Mouse (Mus musculus) heart, adult 2 months (tissue): ENCODE measurements around the gene Uckl1. TPM values are rescaled to one million over a fixed set of nuclear protein-coding genes. Genes with fewer than 3 reads are reported as not detected.

Experiments used
- DNase-seq, 2 experiments: peaks; one replicate each; pipeline ENCODE4 v3.0.0; 2021
- H3K27ac ChIP-seq: fragments of 200-600 bp; 2 replicates; pipeline ENCODE4 v1.8.1; 2022
- H3K27me3 ChIP-seq: fragments of 200-500 bp; 2 replicates; pipeline ENCODE4 v1.6.1; 2012; ENCODE audit warnings: mild to moderate bottlenecking, low read length, inconsistent platforms, mixed read lengths; ENCODE audit not compliant: control insufficient read depth, insufficient read depth
- H3K36me3 ChIP-seq: fragments of 200-500 bp; 2 replicates; pipeline ENCODE4 v1.6.1; 2012; ENCODE audit warnings: low read length, inconsistent platforms; ENCODE audit not compliant: control insufficient read depth, insufficient read depth
- H3K4me1 ChIP-seq: fragments of 200-500 bp; 2 replicates; pipeline ENCODE4 v1.6.1; 2011; ENCODE audit warnings: low read length; ENCODE audit not compliant: control insufficient read depth, insufficient read depth
- H3K4me3 ChIP-seq: fragments of 200-600 bp; 2 replicates; pipeline ENCODE4 v1.8.1; 2022
- H3K79me2 ChIP-seq: fragments of 200-500 bp; replicated peaks from 2 replicates; pipeline ENCODE4 v1.6.1; 2012; ENCODE audit warnings: mild to moderate bottlenecking, inconsistent platforms, low read length, moderate library complexity, mixed read lengths; ENCODE audit not compliant: control insufficient read depth, insufficient read depth
- H3K9ac ChIP-seq: fragments of 200-500 bp; 2 replicates; pipeline ENCODE4 v1.6.1; 2012; ENCODE audit warnings: low read depth, mild to moderate bottlenecking, control low read depth, inconsistent platforms, low read length, mixed read lengths
- CTCF ChIP-seq: fragments of 200-600 bp; IDR thresholded peaks from 2 replicates; pipeline ENCODE4 v1.8.1; 2022; ENCODE audit warnings: antibody characterized with exemption, mild to moderate bottlenecking, moderate library complexity
- EP300 ChIP-seq: fragments of 200-500 bp; IDR thresholded peaks from 2 replicates; pipeline ENCODE4 v1.6.1; 2011; ENCODE audit warnings: low read depth, low read length, control low read depth; ENCODE audit not compliant: insufficient read depth
- POLR2A ChIP-seq: fragments of 200-500 bp; IDR thresholded peaks from 2 replicates; pipeline ENCODE4 v1.6.1; 2011; ENCODE audit warnings: mild to moderate bottlenecking, low read depth, low read length, control low read depth; ENCODE audit not compliant: insufficient read depth
- WGBS: fragments of 180-500 bp; shearing (Covaris S2); methylation state at CpG from one replicate; pipeline ENCODE4 v1.1.7; 2018; 5-methylcytosine and 5-hydroxymethylcytosine counted together
- intact Hi-C: fragments of 180-260 bp; cut with DNase I; formaldehyde crosslinking; loops from one replicate; pipeline ENCODE4 v1.15.1; 2025
- polyA plus RNA-seq: library from polyadenylated mRNA; depleted of rRNA; stranded (reverse); fragments of >200 nt; gene quantifications from 2 replicates; pipeline ENCODE4 v1.2.3, GENCODE M21; 2012
- total RNA-seq, 2 experiments: library from RNA; stranded (reverse); gene quantifications; 2 replicates each; pipeline ENCODE4 v1.2.3; 2021

Gene Uckl1
- total and polyA plus RNA-seq, 3 experiments = 31.3 to 115 (median 32.5) TPM

- 71% methylated on average over 1 of the region's 1 CpGs for WGBS
- no peak overlapping the region for H3K9ac ChIP-seq
- H3K79me2 ChIP-seq = peaks cover 12% of the 10 kb centered on the region
- no peak overlapping the region for H3K27ac ChIP-seq
- no peaks in the 10 kb centered on the region for H3K27me3 ChIP-seq
- H3K36me3 ChIP-seq = peaks cover 8% of the 10 kb centered on the region
- TF ChIP-seq POLR2A (no peak), EP300 (no peak), CTCF (no peak)
- intact Hi-C loops = no loop called here
- H3K4me3 ChIP-seq = no peak overlapping the region
- H3K4me1 ChIP-seq = peaks cover 5% of the 10 kb centered on the region; the same call in 1 of the 2 replicates
- no peak for DNase-seq
These were observed 55.6 kb downstream of the Uckl1 start for GRCm38 (mm10) chr2:181529076-181529475.

- no peak overlapping the region for H3K27ac ChIP-seq
- H3K4me1 ChIP-seq = peaks cover 10% of the 10 kb centered on the region
- WGBS = 57% methylated on average over 5 of the region's 5 CpGs
- DNase-seq = no peak
- H3K4me3 ChIP-seq = no peak overlapping the region
- TF ChIP-seq EP300 (no peak), POLR2A (no peak), CTCF (no peak)
- peaks cover 10% of the 10 kb centered on the region for H3K79me2 ChIP-seq
- H3K36me3 ChIP-seq = peaks cover 22% of the 10 kb centered on the region
- intact Hi-C loops = no loop called here
- H3K27me3 ChIP-seq = no peaks in the 10 kb centered on the region
- H3K9ac ChIP-seq = no peak overlapping the region
These were observed 59.2 kb downstream of the Uckl1 start for GRCm38 (mm10) chr2:181525526-181525925.

GRCm38 (mm10) chr2:181522811-181523210, 61.9 kb downstream of the Uckl1 start:
- TF ChIP-seq CTCF (peak; percentile 88), EP300 (no peak)
- H3K4me3 ChIP-seq = no peak overlapping the region
- H3K36me3 ChIP-seq = peaks cover 24% of the 10 kb centered on the region
- DNase-seq = peak in 1 of 2 experiments; percentile 10
- peaks cover 10% of the 10 kb centered on the region for H3K4me1 ChIP-seq
- H3K27me3 ChIP-seq = no peaks in the 10 kb centered on the region
- H3K27ac ChIP-seq = no peak overlapping the region
- H3K79me2 ChIP-seq = peaks cover 10% of the 10 kb centered on the region
- 66% methylated on average over 5 of the region's 5 CpGs for WGBS
- H3K9ac ChIP-seq = no peak overlapping the region
- intact Hi-C loops = loop anchor here (1.0 to 5.0 kb wide), 2 partner anchors 58 to 159 kb away; partner anchors contain the start of gene Tcea2

GRCm38 (mm10) chr2:181521491-181521890, 63.2 kb downstream of the Uckl1 start:
- WGBS = 21% methylated on average over 10 of the region's 10 CpGs
- no peaks in the 10 kb centered on the region for H3K27me3 ChIP-seq

GRCm38 (mm10) chr2:181520936-181521227, 63.8 kb downstream of the Uckl1 start:
- H3K4me3 ChIP-seq = peak overlapping the region; percentile 96
- H3K9ac ChIP-seq = peak overlapping the region; percentile 97
- H3K27ac ChIP-seq = peak overlapping the region; percentile 88
- peaks cover 10% of the 10 kb centered on the region for H3K79me2 ChIP-seq
- intact Hi-C loops = loop anchor here (2.0 to 5.0 kb wide), 2 partner anchors 16 to 161 kb away; partner anchors contain the start of gene Tcea2
- H3K27me3 ChIP-seq = no peaks in the 10 kb centered on the region
- DNase-seq = no peak
- TF ChIP-seq POLR2A (no peak), EP300 (no peak), CTCF (no peak)
- peaks cover 10% of the 10 kb centered on the region for H3K4me1 ChIP-seq
- WGBS = under 1% methylated on average over 17 of the region's 17 CpGs
- H3K36me3 ChIP-seq = peaks cover 25% of the 10 kb centered on the region

More at GRCm38 (mm10) chr2:181521491-181521890, 63.2 kb downstream of the Uckl1 start:
- H3K9ac ChIP-seq = peak overlapping the region; percentile 63
- TF ChIP-seq CTCF (no peak), POLR2A (no peak), EP300 (no peak)
- peaks cover 24% of the 10 kb centered on the region for H3K36me3 ChIP-seq
- H3K4me3 ChIP-seq = peak overlapping the region; percentile 96
- H3K79me2 ChIP-seq = peaks cover 10% of the 10 kb centered on the region
- peaks cover 10% of the 10 kb centered on the region for H3K4me1 ChIP-seq
- no peak overlapping the region; the same call in 1 of the 2 replicates for H3K27ac ChIP-seq
- intact Hi-C loops = loop anchor here (2.0 to 5.0 kb wide), 2 partner anchors 15 to 161 kb away; partner anchors contain the start of gene Tcea2
- DNase-seq = no peak

GRCm38 (mm10) chr2:181520118-181520935, 64.4 kb downstream of the Uckl1 start, which contains the start of gene Dnajc5:
Dnajc5 (plus strand) TSS chr2:181520485.
- DNase-seq = peak; percentile 97 to 99
- peaks cover 22% of the 10 kb centered on the region for H3K36me3 ChIP-seq
- TF ChIP-seq POLR2A = peak; percentile 84
- no peak for TF ChIP-seq CTCF
- TF ChIP-seq EP300 = peak; percentile 76
- peak within 1 kb of the TSS; percentile 97 for H3K9ac ChIP-seq
- peak within 1 kb of the TSS; percentile 96 for H3K4me3 ChIP-seq
- H3K27ac ChIP-seq = peak within 1 kb of the TSS; percentile 88
- intact Hi-C loops = loop anchor here (2.0 to 5.0 kb wide), 2 partner anchors 16 to 162 kb away; partner anchors contain the start of gene Tcea2
- under 1% methylated on average over 74 of the region's 74 CpGs for WGBS
- H3K4me1 ChIP-seq = peaks cover 8% of the 10 kb centered on the region
- no peaks in the 10 kb centered on the region for H3K27me3 ChIP-seq
- H3K79me2 ChIP-seq = peaks cover 8% of the 10 kb centered on the region
